Mouse (Mus musculus): ENCODE measurements around the gene Arf6. TPM values are rescaled to one million over a fixed set of nuclear protein-coding genes. Genes with fewer than 3 reads are reported as not detected.
"Not testable (repeated sequence)": the region's sequence is repeated elsewhere in the genome, so short reads cannot be mapped to it uniquely, and the experiment has no call there.

Arf6 gene
- polyA plus RNA-seq, 1 experiment from 2014 or later: 34.5 TPM

DNA sequence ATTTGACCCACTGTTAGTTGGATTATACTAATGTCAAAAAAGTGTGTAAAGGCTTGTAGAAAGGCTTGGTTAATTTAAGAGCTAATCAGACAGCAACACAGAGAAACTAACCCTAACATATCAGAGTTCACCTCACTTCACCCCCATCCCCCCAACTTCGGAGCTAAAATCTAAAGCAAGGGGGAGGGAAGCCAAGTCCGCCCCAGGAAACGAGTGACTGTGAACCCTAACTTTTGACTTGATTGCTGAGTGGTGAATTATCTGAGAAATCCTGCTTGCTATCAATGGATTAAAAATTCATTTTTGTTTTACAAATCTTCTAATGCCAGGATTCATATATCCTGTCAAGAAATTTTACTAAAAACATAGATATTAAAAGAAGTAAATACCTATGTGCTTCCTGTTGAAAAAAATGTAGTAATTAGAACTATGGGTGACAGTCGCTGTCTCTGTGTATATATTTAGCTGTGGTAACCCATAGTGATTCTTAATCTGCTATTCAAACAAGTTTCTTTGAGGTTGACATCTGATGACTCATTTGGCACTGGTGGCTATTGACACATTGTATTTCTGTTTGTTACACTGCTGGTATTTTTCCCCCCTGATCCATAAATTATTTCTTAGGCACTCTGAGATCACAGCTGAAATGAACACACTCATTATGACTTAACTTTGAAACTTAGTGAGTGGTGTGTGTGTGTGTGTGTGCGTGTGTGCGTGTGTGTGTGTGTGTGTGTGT lies 13.8 kb downstream of the Arf6 start:
- no peaks in the 10 kb centered on the region for H3K4me1 ChIP-seq (replicated peaks; ENCODE audit: control insufficient read depth, insufficient read depth, low read length)
- no peaks in the 10 kb centered on the region for H3K27me3 ChIP-seq (ENCODE audit: control insufficient read depth, insufficient read depth, low read length)
- DNase-seq (ENCODE audit: low spot score) (no peak), ATAC-seq (ENCODE audit: low FRiP score) (no peak)
- H3K9ac ChIP-seq: no peak overlapping the region
- no peak overlapping the region for H3K4me2 ChIP-seq (replicated peaks)
- H3K4me3 ChIP-seq (replicated peaks; ENCODE audit: low read length): no peak overlapping the region
- 76% methylated on average over 6 of the region's 6 CpGs for WGBS
- H3K27ac ChIP-seq: no peak overlapping the region
- H3K9me3 ChIP-seq (ENCODE audit: control insufficient read depth, low read length): no peaks in the 10 kb centered on the region
- no peaks in the 10 kb centered on the region for H3K36me3 ChIP-seq (replicated peaks; ENCODE audit: control insufficient read depth, insufficient read depth)

DNA sequence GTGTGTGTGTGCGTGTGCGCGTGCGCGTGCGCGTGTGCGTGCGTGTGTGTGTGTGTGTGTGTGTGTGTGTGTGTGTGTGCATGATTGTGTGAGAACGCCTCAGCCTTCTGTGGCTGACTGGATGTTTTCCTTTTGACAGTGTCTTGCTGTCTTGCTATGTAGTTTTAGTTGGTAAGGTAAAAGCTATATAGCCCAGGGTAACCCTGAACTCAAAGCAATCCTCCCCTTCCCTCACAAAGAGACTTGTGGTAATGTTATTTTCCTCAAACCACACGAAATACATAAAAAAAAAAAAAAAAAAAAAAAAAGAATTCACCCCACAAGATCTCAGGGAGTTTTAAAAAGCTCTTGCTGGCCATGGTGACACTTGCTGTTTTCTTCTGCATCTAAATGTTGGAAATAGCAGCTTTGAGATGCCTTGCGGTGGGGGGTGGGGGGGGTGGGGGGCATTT lies 14.4 kb downstream of the Arf6 start:
- not testable (repeated sequence) for H3K9ac ChIP-seq
- WGBS: 81% methylated on average over 12 of the region's 12 CpGs

DNA sequence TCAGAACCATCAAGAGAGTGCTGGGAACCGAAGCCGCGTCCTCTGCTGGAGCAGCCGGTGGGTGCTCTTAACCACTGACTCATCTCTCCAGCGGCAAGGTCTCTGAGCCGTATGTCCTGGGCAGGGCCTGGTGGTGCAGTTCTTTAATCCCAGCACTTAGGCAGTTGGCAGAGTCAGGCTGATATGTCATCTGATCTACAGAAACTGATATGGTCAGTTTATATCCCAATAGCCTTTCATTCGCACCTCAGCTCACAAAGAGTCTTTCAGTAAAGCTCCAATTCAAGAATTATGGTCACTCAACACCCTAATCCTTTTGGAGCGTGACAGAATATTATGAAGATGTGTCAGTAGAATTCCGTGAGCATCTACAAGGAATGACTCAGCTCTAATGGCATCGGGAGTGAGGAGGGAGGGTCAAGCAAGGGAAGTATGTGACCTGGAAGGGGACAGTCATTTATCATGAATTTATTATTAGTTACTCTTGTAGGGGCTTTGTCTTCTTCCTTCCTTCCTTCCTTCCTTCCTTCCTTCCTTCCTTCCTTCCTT lies 16.4 kb downstream of the Arf6 start:
- Histone ChIP-seq H3K27me3 (ENCODE audit: control insufficient read depth, insufficient read depth, low read length) (no peaks in the 10 kb centered on the region), H3K9me3 (ENCODE audit: control insufficient read depth, low read length) (no peaks in the 10 kb centered on the region), H3K4me2 (replicated peaks) (no peak overlapping the region), H3K9ac (no peak overlapping the region), H3K36me3 (replicated peaks; ENCODE audit: control insufficient read depth, insufficient read depth) (no peaks in the 10 kb centered on the region), H3K4me1 (replicated peaks; ENCODE audit: control insufficient read depth, insufficient read depth, low read length) (no peaks in the 10 kb centered on the region), H3K27ac (no peak overlapping the region), H3K4me3 (replicated peaks; ENCODE audit: low read length) (no peak overlapping the region)
- ATAC-seq (ENCODE audit: low FRiP score): no peak
- no peak for DNase-seq (ENCODE audit: low spot score)
- WGBS: 94% methylated on average over 10 of the region's 10 CpGs

More for the DNA sequence above, 14.4 kb downstream of the Arf6 start:
- ATAC-seq (ENCODE audit: low FRiP score); H3K4me1 ChIP-seq (replicated peaks; ENCODE audit: control insufficient read depth, insufficient read depth, low read length); H3K36me3 ChIP-seq (replicated peaks; ENCODE audit: control insufficient read depth, insufficient read depth); H3K4me3 ChIP-seq (replicated peaks; ENCODE audit: low read length); H3K9me3 ChIP-seq (ENCODE audit: control insufficient read depth, low read length); H3K27me3 ChIP-seq (ENCODE audit: control insufficient read depth, insufficient read depth, low read length); DNase-seq (ENCODE audit: low spot score); H3K27ac ChIP-seq; H3K4me2 ChIP-seq (replicated peaks): not testable (repeated sequence)

DNA sequence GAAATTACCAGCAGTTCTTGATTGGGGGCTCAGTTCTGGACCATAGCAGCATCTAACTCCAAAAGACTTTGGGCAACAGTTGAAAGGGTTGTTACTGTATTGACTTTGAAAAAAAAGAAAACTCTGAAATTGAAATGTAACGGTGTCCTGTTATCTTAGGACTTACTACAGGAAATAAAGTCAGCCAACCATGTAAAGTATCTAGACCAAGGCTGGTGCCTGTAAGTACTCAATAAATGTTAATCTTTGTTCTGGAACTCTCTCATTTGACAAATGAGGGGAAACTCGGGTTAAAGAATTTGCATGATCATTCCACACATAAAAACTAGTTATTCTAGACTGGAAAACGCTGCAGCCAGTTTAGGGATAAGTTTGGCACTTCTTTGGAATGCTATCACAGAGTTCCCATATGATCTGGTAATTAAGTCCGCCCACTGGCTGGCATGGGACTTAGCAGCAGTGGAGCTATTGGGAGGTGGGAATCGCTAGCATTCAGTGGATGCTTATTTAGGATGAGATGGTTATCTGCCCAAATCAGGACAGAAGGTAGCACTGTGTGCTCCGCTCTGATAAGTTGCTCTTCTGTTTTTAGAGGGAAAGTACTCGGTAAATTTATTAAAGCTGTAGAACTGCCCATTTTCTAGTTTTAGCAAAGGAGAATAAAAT lies 17.5 kb downstream of the Arf6 start:
- H3K9ac ChIP-seq: no peak overlapping the region
- no peak overlapping the region for H3K4me3 ChIP-seq (replicated peaks; ENCODE audit: low read length)
- DNase-seq (ENCODE audit: low spot score) (no peak), ATAC-seq (ENCODE audit: low FRiP score) (no peak)
- no peak overlapping the region for H3K27ac ChIP-seq
- no peaks in the 10 kb centered on the region for H3K27me3 ChIP-seq (ENCODE audit: control insufficient read depth, insufficient read depth, low read length)
- H3K9me3 ChIP-seq (ENCODE audit: control insufficient read depth, low read length): no peaks in the 10 kb centered on the region
- WGBS: 75% methylated on average over 7 of the region's 7 CpGs
- H3K36me3 ChIP-seq (replicated peaks; ENCODE audit: control insufficient read depth, insufficient read depth): no peaks in the 10 kb centered on the region
- no peaks in the 10 kb centered on the region for H3K4me1 ChIP-seq (replicated peaks; ENCODE audit: control insufficient read depth, insufficient read depth, low read length)
- no peak overlapping the region for H3K4me2 ChIP-seq (replicated peaks)

DNA sequence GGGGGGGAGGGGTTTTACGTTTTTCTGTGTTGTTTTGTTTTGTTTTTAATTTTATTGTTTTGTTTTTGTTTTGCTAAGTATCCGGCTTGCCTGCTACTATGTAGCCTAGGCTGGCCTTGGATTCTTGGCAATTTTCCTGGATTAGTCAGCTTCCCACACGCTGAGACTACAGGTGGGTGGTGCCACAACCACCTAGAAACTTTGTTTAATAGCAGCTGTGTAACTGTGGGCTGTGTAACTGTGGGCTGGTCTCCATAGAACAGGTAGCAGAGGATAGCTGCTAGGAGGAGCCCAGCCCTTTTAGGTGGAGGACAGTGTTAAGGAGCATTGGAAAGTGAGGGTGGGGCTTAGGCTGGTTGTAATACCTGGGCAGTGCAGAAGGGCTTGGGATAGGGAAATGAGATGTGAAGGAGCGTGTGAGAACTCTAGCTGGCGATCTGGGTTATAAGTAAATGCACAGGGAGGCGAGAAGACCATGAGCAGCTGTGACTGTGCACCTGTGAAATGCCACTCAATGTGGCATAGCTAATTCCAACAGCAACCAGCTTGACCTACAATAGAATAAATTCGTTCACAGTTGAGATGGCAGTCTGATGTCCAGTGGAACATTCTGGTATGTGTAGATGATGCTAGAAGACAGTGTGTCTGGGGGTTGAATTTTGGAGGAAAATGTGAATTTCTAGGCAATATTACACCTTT lies 18.2 kb downstream of the Arf6 start:
- 80% methylated on average over 7 of the region's 7 CpGs for WGBS
- Histone ChIP-seq H3K27me3 (ENCODE audit: control insufficient read depth, insufficient read depth, low read length) (no peaks in the 10 kb centered on the region), H3K4me3 (replicated peaks; ENCODE audit: low read length) (no peak overlapping the region), H3K9ac (no peak overlapping the region), H3K4me2 (replicated peaks) (no peak overlapping the region), H3K36me3 (replicated peaks; ENCODE audit: control insufficient read depth, insufficient read depth) (no peaks in the 10 kb centered on the region), H3K27ac (no peak overlapping the region), H3K9me3 (ENCODE audit: control insufficient read depth, low read length) (no peaks in the 10 kb centered on the region), H3K4me1 (replicated peaks; ENCODE audit: control insufficient read depth, insufficient read depth, low read length) (no peaks in the 10 kb centered on the region)
- ATAC-seq (ENCODE audit: low FRiP score) (no peak), DNase-seq (ENCODE audit: low spot score) (no peak)

DNA sequence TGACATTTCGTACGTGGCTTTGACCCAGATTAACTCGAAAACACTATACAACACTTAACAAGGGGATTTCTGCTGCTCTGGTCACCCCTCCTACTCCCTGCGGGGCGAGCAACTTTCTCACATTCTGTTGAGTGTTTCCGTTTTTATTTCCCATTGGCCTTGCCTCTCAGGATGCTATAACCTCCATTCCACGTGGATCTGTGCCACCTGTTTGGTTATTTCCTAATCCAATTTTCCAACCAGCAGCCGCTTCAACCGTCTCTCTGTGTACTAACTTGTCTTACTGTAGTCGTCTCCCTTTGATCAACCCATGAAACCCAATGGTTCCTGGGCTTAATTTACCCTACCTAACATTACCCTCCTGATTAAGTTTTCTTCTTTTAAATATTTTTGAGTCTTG lies 21.1 kb downstream of the Arf6 start:
- H3K4me1 ChIP-seq (replicated peaks; ENCODE audit: control insufficient read depth, insufficient read depth, low read length): no peaks in the 10 kb centered on the region
- H3K27me3 ChIP-seq (ENCODE audit: control insufficient read depth, insufficient read depth, low read length): no peaks in the 10 kb centered on the region
- H3K4me3 ChIP-seq (replicated peaks; ENCODE audit: low read length): no peak overlapping the region
- no peaks in the 10 kb centered on the region for H3K9me3 ChIP-seq (ENCODE audit: control insufficient read depth, low read length)
- ATAC-seq (ENCODE audit: low FRiP score) (no peak), DNase-seq (ENCODE audit: low spot score) (no peak)
- H3K4me2 ChIP-seq (replicated peaks): no peak overlapping the region
- H3K9ac ChIP-seq: no peak overlapping the region
- 82% methylated on average over 10 of the region's 10 CpGs for WGBS
- H3K27ac ChIP-seq: no peak overlapping the region
- H3K36me3 ChIP-seq (replicated peaks; ENCODE audit: control insufficient read depth, insufficient read depth): no peaks in the 10 kb centered on the region

DNA sequence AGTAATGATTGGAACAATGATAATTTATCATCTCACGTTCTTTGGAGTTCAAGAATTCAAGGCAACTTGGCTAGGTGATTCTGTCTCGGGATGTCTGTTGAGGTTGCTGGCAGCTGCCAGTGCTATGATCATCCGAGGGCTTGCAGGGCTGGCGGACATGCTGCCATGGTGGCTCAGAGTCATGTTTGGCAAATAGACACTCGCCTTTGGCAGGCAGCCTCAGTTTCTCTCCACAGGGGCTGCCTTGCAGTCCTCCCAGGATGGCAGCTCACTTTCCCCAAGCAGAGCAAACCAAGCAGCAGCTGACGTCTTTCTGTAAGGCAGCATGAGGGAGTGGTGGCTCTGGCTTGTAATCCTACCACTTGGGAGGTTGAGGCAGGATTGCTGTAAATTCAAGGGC lies 22.5 kb downstream of the Arf6 start:
- no peaks in the 10 kb centered on the region for H3K9me3 ChIP-seq (ENCODE audit: control insufficient read depth, low read length)
- DNase-seq (ENCODE audit: low spot score) (peak; percentile 38), ATAC-seq (ENCODE audit: low FRiP score) (no peak)
- WGBS: 83% methylated on average over 6 of the region's 6 CpGs
- H3K27ac ChIP-seq: no peak overlapping the region
- no peaks in the 10 kb centered on the region for H3K36me3 ChIP-seq (replicated peaks; ENCODE audit: control insufficient read depth, insufficient read depth)
- H3K27me3 ChIP-seq (ENCODE audit: control insufficient read depth, insufficient read depth, low read length): no peaks in the 10 kb centered on the region
- H3K9ac ChIP-seq: no peak overlapping the region
- H3K4me2 ChIP-seq (replicated peaks): no peak overlapping the region
- no peak overlapping the region for H3K4me3 ChIP-seq (replicated peaks; ENCODE audit: low read length)
- H3K4me1 ChIP-seq (replicated peaks; ENCODE audit: control insufficient read depth, insufficient read depth, low read length): no peaks in the 10 kb centered on the region

DNA sequence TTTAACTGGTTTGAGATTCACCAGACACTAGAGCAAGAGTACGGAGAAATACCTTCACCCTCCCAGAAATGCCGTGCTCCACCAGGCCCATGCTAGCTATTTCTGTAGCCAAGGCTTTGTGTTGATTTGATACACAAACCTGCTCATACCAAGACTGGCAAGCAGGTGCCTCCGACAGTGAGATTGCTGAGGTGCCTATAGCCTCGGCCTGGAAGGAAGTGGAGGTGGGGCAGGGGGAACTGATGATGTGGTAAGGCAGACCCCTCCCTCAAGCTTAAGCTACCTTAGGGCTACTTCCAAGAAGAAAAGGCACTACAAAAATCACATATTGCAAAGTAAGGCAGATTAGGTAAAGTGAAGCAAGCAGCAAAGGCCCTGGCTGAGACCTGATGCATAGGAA lies 28.4 kb downstream of the Arf6 start:
- no peaks in the 10 kb centered on the region for H3K9me3 ChIP-seq (ENCODE audit: control insufficient read depth, low read length)
- no peaks in the 10 kb centered on the region for H3K36me3 ChIP-seq (replicated peaks; ENCODE audit: control insufficient read depth, insufficient read depth)
- H3K4me2 ChIP-seq (replicated peaks): no peak overlapping the region
- H3K27ac ChIP-seq: no peak overlapping the region
- H3K9ac ChIP-seq: no peak overlapping the region
- ATAC-seq (ENCODE audit: low FRiP score) (no peak), DNase-seq (ENCODE audit: low spot score) (no peak)
- H3K27me3 ChIP-seq (ENCODE audit: control insufficient read depth, insufficient read depth, low read length): no peaks in the 10 kb centered on the region
- H3K4me3 ChIP-seq (replicated peaks; ENCODE audit: low read length): no peak overlapping the region
- no peaks in the 10 kb centered on the region for H3K4me1 ChIP-seq (replicated peaks; ENCODE audit: control insufficient read depth, insufficient read depth, low read length)
- WGBS: 83% methylated on average over 4 of the region's 4 CpGs

DNA sequence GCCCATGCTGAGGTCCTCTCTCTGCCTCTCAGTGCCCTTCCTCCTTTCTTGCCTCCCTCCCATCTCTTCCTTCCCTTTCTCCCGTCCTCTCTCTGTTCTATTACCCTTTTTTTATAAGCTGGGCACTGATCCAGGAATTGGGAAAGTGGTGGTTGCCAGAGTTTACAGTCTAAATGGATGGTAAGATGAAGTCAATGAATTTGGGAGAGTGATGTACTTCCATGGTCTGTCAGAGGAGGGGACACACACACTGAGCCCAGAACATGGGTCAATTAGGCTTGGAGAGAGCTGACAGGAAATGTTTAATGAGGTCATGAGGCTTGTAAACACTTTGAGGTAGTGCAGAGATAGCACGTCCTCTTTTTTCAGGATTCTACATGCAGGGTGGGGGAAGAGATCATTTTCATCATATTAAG lies 28.9 kb downstream of the Arf6 start:
- no peak for DNase-seq (ENCODE audit: low spot score)
- no peak overlapping the region for H3K27ac ChIP-seq
- H3K9me3 ChIP-seq (ENCODE audit: control insufficient read depth, low read length): no peaks in the 10 kb centered on the region
- no peaks in the 10 kb centered on the region for H3K27me3 ChIP-seq (ENCODE audit: control insufficient read depth, insufficient read depth, low read length)
- H3K4me2 ChIP-seq (replicated peaks): no peak overlapping the region
- no peaks in the 10 kb centered on the region for H3K36me3 ChIP-seq (replicated peaks; ENCODE audit: control insufficient read depth, insufficient read depth)
- WGBS: 48% methylated on average over 2 of the region's 2 CpGs
- no peaks in the 10 kb centered on the region for H3K4me1 ChIP-seq (replicated peaks; ENCODE audit: control insufficient read depth, insufficient read depth, low read length)
- no peak overlapping the region for H3K9ac ChIP-seq
- ATAC-seq (ENCODE audit: low FRiP score): no peak
- H3K4me3 ChIP-seq (replicated peaks; ENCODE audit: low read length): no peak overlapping the region

All from hindbrain, embryonic 14.5 days (tissue).